Mouse (Mus musculus) thymus, postnatal 36 days (tissue): ENCODE data around the gene Syt14.

Experiments
- DNase-seq, 2 experiments: peaks; one replicate each; pipeline ENCODE4 v3.0.0; 2022; ENCODE audit warnings: mixed read lengths in 2 of 2

The Syt14 gene

GRCm38 (mm10) chr1:193035371-193036238 lies at the start of gene Syt14:
TSS of gene Syt14 (minus strand) at chr1:193035775.
- peak; percentile 70 to 74 for DNase-seq

GRCm38 (mm10) chr1:193084016-193084415 lies 48.4 kb upstream of the Syt14 start:
- no peak for DNase-seq

GRCm38 (mm10) chr1:193083051-193083450 lies 47.5 kb upstream of the Syt14 start:
- no peak for DNase-seq

- DNase-seq = no peak
Observed at GRCm38 (mm10) chr1:193082311-193082921, 46.8 kb upstream of the Syt14 start.

GRCm38 (mm10) chr1:193062618-193063017 lies 27.0 kb upstream of the Syt14 start:
- no peak for DNase-seq

GRCm38 (mm10) chr1:193060167-193060566 lies 24.6 kb upstream of the Syt14 start:
- no peak for DNase-seq

GRCm38 (mm10) chr1:193059596-193059995 lies 24.0 kb upstream of the Syt14 start:
- no peak for DNase-seq

- no peak for DNase-seq
Observed at GRCm38 (mm10) chr1:193054401-193054800, 18.8 kb upstream of the Syt14 start.

- no peak for DNase-seq
Observed at GRCm38 (mm10) chr1:193053065-193053464, 17.5 kb upstream of the Syt14 start.

GRCm38 (mm10) chr1:193047616-193048015 lies 12.0 kb upstream of the Syt14 start:
- DNase-seq = no peak

GRCm38 (mm10) chr1:193042760-193043295 lies 7.3 kb upstream of the Syt14 start:
- DNase-seq = no peak

GRCm38 (mm10) chr1:193034951-193035370 lies 614 bp downstream of the Syt14 start:
- no peak for DNase-seq

GRCm38 (mm10) chr1:193024311-193024710 lies 11.3 kb downstream of the Syt14 start:
- DNase-seq = no peak

GRCm38 (mm10) chr1:193012351-193012750 lies 23.2 kb downstream of the Syt14 start:
- DNase-seq = no peak

- DNase-seq = no peak
Observed at GRCm38 (mm10) chr1:193011000-193011769, 24.4 kb downstream of the Syt14 start.

- DNase-seq = no peak
Observed at GRCm38 (mm10) chr1:193004581-193004980, 31.0 kb downstream of the Syt14 start.

GRCm38 (mm10) chr1:193003953-193004352 lies 31.6 kb downstream of the Syt14 start:
- DNase-seq = no peak

GRCm38 (mm10) chr1:193002307-193002706 lies 33.3 kb downstream of the Syt14 start:
- no peak for DNase-seq

GRCm38 (mm10) chr1:193001587-193001986 lies 34.0 kb downstream of the Syt14 start:
- DNase-seq = no peak

- DNase-seq = no peak
Observed at GRCm38 (mm10) chr1:193000908-193001307, 34.7 kb downstream of the Syt14 start.

GRCm38 (mm10) chr1:192994179-192994873 lies 41.2 kb downstream of the Syt14 start:
- DNase-seq = no peak

- no peak for DNase-seq
Observed at GRCm38 (mm10) chr1:192993491-192993890, 42.1 kb downstream of the Syt14 start.
